Mouse (Mus musculus) stomach, embryonic 16.5 days (tissue): ENCODE results near the gene Blvra. TPM values are rescaled to one million over a fixed set of nuclear protein-coding genes. Genes with fewer than 3 reads are reported as not detected.
"Not testable (repeated sequence)": the region's sequence is repeated elsewhere in the genome, so short reads cannot be mapped to it uniquely, and the experiment has no call there.

Experiments
- ATAC-seq: fragments of 200-750 bp; cut with Nextera tagmentation; 2 replicates; pipeline ENCODE4 v1.8.0; 2017; ENCODE audit warnings: moderate number of reproducible peaks, moderate TSS enrichment; ENCODE audit not compliant: insufficient read depth, low FRiP score
- H3K27ac ChIP-seq: fragments of 300-500 bp; sonication (generic); 2 replicates; pipeline ENCODE4 v1.5.1; 2014; ENCODE audit warnings: low read length
- H3K27me3 ChIP-seq: fragments of 300-500 bp; sonication (generic); 2 replicates; pipeline ENCODE4 v1.6.1; 2014; ENCODE audit warnings: low read length, control low read depth, mixed read lengths; ENCODE audit not compliant: control insufficient read depth, insufficient read depth
- H3K36me3 ChIP-seq: fragments of 300-500 bp; sonication (generic); 2 replicates; pipeline ENCODE4 v1.6.1; 2014; ENCODE audit warnings: low read length; ENCODE audit not compliant: control insufficient read depth, insufficient read depth
- H3K4me1 ChIP-seq: fragments of 300-500 bp; sonication (generic); 2 replicates; pipeline ENCODE4 v1.6.1; 2014; ENCODE audit warnings: low read length, control low read depth, mixed read lengths; ENCODE audit not compliant: control insufficient read depth, insufficient read depth
- H3K4me2 ChIP-seq: fragments of 300-500 bp; sonication (generic); 2 replicates; pipeline ENCODE4 v1.6.1; 2014; ENCODE audit warnings: low read depth, low read length, mixed read lengths
- H3K4me3 ChIP-seq: fragments of 300-500 bp; sonication (generic); replicated peaks from 2 replicates; pipeline ENCODE4 v1.5.1; 2014; ENCODE audit warnings: mild to moderate bottlenecking, low read length
- H3K9ac ChIP-seq: fragments of 300-500 bp; sonication (generic); 2 replicates; pipeline ENCODE4 v1.6.1; 2014; ENCODE audit warnings: low read length
- H3K9me3 ChIP-seq: fragments of 300-500 bp; sonication (generic); replicated peaks from 2 replicates; pipeline ENCODE4 v1.6.1; 2016; ENCODE audit warnings: low read length, control low read depth; ENCODE audit not compliant: control insufficient read depth
- WGBS: fragments of 180-500 bp; shearing (Covaris S2); extraction: QIAGEN DNeasy Blood & Tissue Kit; methylation state at CpG from one replicate; pipeline ENCODE4 v1.1.7; 2014; 5-methylcytosine and 5-hydroxymethylcytosine counted together
- polyA plus RNA-seq: library from polyadenylated mRNA; unstranded; fragments of >200 nt; fragmentation: Nextera tagmentation; extraction: Ambion mirVana; gene quantifications from 2 replicates; pipeline ENCODE4 v1.2.1, GENCODE M21; 2015

Gene Blvra
- polyA plus RNA-seq, 1 experiment from 2014 or later: 52.3 TPM

DNA sequence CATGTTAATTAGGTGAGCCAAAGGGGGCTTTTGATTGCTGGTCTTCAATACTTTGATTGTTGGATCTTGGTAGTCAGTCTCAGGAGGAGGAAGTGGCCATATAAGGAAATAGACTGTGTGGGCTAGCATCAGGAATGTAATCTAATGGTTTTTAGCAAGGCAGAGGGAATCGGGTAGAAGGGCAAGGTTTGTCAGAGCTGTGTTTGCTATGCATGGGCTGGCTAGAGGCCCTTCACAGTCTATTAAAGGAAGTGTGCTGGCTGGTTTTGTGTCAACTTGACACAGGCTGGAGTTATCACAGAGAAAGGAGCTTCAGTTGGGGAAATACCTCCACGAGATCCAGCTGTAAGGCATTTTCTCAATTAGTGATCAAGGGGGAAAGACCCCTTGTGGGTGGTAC lies 8.6 kb downstream of the Blvra start:
- H3K9ac ChIP-seq, H3K36me3 ChIP-seq, H3K4me3 ChIP-seq, H3K27ac ChIP-seq, H3K4me1 ChIP-seq, H3K9me3 ChIP-seq, H3K27me3 ChIP-seq, H3K4me2 ChIP-seq, ATAC-seq: not testable (repeated sequence)
- 45% methylated on average over 2 of the region's 2 CpGs for WGBS

DNA sequence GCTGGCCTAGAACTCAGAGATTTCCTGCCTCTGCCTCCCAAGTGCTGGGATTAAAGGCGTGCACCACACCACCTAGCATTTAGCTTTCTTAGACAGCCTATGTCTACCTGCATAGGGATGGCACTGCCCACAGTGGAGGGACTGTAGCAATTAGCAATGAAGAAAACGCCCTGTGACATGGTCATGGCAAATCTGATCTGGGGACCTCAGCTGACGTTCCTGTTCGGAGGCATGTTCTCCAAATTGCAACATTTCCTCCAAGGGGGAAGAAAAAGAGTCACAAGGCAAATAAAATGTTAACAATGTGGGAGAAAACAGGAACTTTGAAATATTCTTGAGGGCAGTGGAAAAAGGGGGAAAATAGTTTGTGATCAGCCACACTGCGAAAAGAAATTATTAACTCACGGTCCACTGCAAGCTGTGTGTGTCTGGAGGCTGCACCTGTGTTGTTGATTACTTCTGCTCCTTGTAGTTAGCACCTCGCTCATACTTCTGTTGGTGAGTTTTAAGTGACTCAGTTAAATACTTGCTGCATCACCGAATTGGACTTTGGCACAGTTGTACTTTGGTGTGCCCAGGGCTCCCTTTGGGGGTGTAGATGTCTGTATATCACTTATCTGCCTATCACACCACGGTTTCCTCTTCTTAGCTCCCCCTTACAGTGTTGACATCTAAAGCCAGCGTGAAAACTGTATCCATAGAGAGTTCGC lies 9.6 kb downstream of the Blvra start:
- Histone ChIP-seq H3K4me3 (no peak overlapping the region), H3K27ac (no peak overlapping the region), H3K4me1 (no peaks in the 10 kb centered on the region), H3K27me3 (no peaks in the 10 kb centered on the region), H3K36me3 (no peaks in the 10 kb centered on the region), H3K9ac (no peak overlapping the region), H3K4me2 (no peak overlapping the region), H3K9me3 (no peaks in the 10 kb centered on the region)
- ATAC-seq: no peak
- WGBS: 86% methylated on average over 11 of the region's 11 CpGs

GRCm38 (mm10) chr2:127080591-127081218 lies 10.2 kb downstream of the Blvra start:
- no peaks in the 10 kb centered on the region for H3K27me3 ChIP-seq
- no peaks in the 10 kb centered on the region for H3K36me3 ChIP-seq
- H3K4me1 ChIP-seq: no peaks in the 10 kb centered on the region
- ATAC-seq: no peak
- no peak overlapping the region for H3K9ac ChIP-seq
- WGBS: 83% methylated on average over 11 of the region's 11 CpGs
- no peak overlapping the region for H3K4me3 ChIP-seq
- H3K9me3 ChIP-seq: no peaks in the 10 kb centered on the region
- H3K27ac ChIP-seq: no peak overlapping the region
- no peak overlapping the region for H3K4me2 ChIP-seq

- Histone ChIP-seq H3K9ac (no peak overlapping the region), H3K36me3 (no peaks in the 10 kb centered on the region; the same call in 1 of the 2 replicates), H3K27ac (no peak overlapping the region), H3K27me3 (no peaks in the 10 kb centered on the region), H3K4me2 (no peak overlapping the region), H3K4me3 (no peak overlapping the region), H3K9me3 (no peaks in the 10 kb centered on the region), H3K4me1 (no peaks in the 10 kb centered on the region)
- WGBS: 82% methylated on average over 5 of the region's 5 CpGs
- ATAC-seq: no peak
These were observed 15.8 kb downstream of the Blvra start for GRCm38 (mm10) chr2:127086235-127086634.

DNA sequence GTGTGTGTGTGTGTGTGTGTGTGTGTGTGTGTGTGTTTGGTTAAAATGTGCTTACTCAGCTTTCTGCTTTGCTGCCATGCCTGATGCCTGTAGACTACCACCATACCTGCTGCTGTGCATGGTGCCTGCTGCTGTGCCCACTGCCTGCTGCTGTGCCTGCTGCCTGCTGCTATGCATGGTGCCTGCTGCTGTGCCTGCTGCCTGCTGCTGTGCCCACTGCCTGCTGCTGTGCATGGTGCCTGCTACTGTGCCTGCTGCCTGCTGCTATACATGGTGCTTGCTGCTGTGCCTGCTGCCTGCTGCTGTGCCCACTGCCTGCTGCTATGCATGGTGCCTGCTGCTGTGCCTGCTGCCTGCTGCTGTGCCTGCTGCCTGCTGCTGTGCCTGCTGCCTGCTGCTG lies 19.7 kb downstream of the Blvra start:
- H3K27me3 ChIP-seq: not testable (repeated sequence)

GRCm38 (mm10) chr2:127092000-127092399 lies 21.5 kb downstream of the Blvra start:
- H3K9ac ChIP-seq: no peak overlapping the region
- no peak overlapping the region for H3K4me3 ChIP-seq
- no peaks in the 10 kb centered on the region for H3K27me3 ChIP-seq
- 65% methylated on average over 8 of the region's 8 CpGs for WGBS
- H3K4me1 ChIP-seq: no peaks in the 10 kb centered on the region
- ATAC-seq: no peak
- H3K9me3 ChIP-seq: no peaks in the 10 kb centered on the region
- H3K27ac ChIP-seq: no peak overlapping the region
- no peak overlapping the region for H3K4me2 ChIP-seq
- no peaks in the 10 kb centered on the region for H3K36me3 ChIP-seq

More for the DNA sequence above, 19.7 kb downstream of the Blvra start:
- not testable (repeated sequence) for H3K4me1 ChIP-seq, H3K9ac ChIP-seq, ATAC-seq, H3K27ac ChIP-seq, H3K36me3 ChIP-seq, H3K4me3 ChIP-seq, H3K4me2 ChIP-seq, H3K9me3 ChIP-seq

DNA sequence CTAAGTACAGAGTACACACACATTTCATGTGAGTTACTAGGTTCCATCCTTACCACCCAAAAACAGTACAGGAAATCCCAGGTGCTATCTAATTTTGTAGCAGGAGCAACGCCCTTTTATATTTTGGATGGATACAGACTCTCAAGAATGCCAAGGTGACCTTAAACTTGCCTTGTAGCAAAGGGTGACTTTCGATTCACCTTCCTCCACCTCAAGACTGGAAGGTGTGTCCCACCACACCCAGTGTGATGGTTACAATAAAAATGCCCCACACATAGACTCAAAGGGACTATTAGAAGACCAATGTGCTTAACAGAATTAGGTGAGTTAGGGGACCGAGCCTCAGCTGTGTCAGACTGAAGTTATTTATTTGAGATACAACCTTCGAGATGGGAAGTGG lies 38.5 kb downstream of the Blvra start:
- no peaks in the 10 kb centered on the region for H3K4me1 ChIP-seq
- H3K36me3 ChIP-seq: peaks cover 37% of the 10 kb centered on the region
- H3K9me3 ChIP-seq: no peaks in the 10 kb centered on the region
- ATAC-seq: no peak
- WGBS: 90% methylated on average over 4 of the region's 4 CpGs
- H3K27me3 ChIP-seq: no peaks in the 10 kb centered on the region
- no peak overlapping the region for H3K4me2 ChIP-seq
- H3K4me3 ChIP-seq: no peak overlapping the region
- H3K27ac ChIP-seq: no peak overlapping the region
- H3K9ac ChIP-seq: no peak overlapping the region

DNA sequence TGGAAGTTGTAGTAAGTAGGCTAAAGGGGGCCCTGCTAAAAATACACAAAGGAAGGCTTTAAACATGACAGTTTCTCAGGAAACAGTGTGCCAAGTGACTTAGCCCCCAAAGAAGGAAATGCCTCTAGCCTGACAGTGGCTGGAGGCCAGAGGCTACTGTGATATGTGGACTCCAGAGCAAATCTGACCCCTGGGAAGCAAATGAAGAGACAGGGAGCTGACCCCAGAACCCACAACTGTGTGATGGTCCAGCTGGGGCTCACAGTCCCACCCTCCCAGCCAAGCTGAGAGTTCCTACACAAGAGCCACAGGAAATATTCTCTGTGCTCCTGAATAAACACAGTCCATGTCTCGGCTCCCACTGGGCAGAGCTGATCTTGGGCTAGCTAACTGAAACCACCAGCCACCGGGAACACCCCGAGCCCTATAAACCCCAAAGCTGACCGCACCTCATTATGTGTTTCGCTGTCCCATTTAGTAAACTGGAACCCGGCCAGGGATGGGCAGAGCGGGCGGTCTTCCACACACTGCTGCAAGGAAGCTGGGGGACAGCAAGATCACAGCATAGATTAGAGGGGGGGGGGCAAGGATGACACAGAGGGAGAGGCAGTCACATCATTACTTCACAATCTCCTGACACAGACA lies 51.2 kb downstream of the Blvra start:
- Histone ChIP-seq H3K9ac (no peak overlapping the region), H3K9me3 (no peaks in the 10 kb centered on the region), H3K4me2 (no peak overlapping the region), H3K4me3 (no peak overlapping the region), H3K27me3 (no peaks in the 10 kb centered on the region), H3K36me3 (peaks cover 38% of the 10 kb centered on the region), H3K4me1 (no peaks in the 10 kb centered on the region), H3K27ac (peak overlapping the region; percentile 10; the same call in 1 of the 2 replicates)
- no peak for ATAC-seq
- 90% methylated on average over 8 of the region's 8 CpGs for WGBS

GRCm38 (mm10) chr2:127128926-127129325 lies 58.5 kb downstream of the Blvra start:
- WGBS: 85% methylated on average over 5 of the region's 5 CpGs
- no peak overlapping the region for H3K9ac ChIP-seq

More at GRCm38 (mm10) chr2:127128926-127129325, 58.5 kb downstream of the Blvra start:
- no peak overlapping the region for H3K4me3 ChIP-seq
- no peak overlapping the region for H3K27ac ChIP-seq
- H3K27me3 ChIP-seq: no peaks in the 10 kb centered on the region
- ATAC-seq: no peak
- no peaks in the 10 kb centered on the region for H3K9me3 ChIP-seq
- no peak overlapping the region for H3K4me2 ChIP-seq
- 0 out of 2 replicates have a peak, but pooled peaks cover 18% of the 10 kb centered on the region for H3K36me3 ChIP-seq
- H3K4me1 ChIP-seq: peaks cover 11% of the 10 kb centered on the region
